Mouse (Mus musculus): ENCODE measurements around the gene Krtdap. TPM values are rescaled to one million over a fixed set of nuclear protein-coding genes. Genes with fewer than 3 reads are reported as not detected.
A peak's percentile ranks its signal among the peaks of the same experiment; 100 is the strongest.
"Not testable (repeated sequence)": the region's sequence is repeated elsewhere in the genome, so short reads cannot be mapped to it uniquely, and the experiment has no call there.

The Krtdap gene
- 4.1 and 4.8 TPM in 2 replicates for polyA plus RNA-seq (2015; fragmentation: Nextera tagmentation; extraction: Ambion mirVana)

- no peak within 1 kb of the TSS for H3K27ac ChIP-seq (ENCODE audit: low read depth, low read length)
- no peak within 1 kb of the TSS for H3K9ac ChIP-seq (ENCODE audit: low read depth, low read length)
- WGBS: 58% methylated on average over 15 of the region's 15 CpGs
- H3K4me3 ChIP-seq (ENCODE audit: low read depth, low read length): no peak within 1 kb of the TSS
- no peaks in the 10 kb centered on the region for H3K36me3 ChIP-seq (ENCODE audit: control insufficient read depth, insufficient read depth)
- H3K4me2 ChIP-seq (replicated peaks; ENCODE audit: low read depth): no peak within 1 kb of the TSS
- no peaks in the 10 kb centered on the region for H3K9me3 ChIP-seq (ENCODE audit: control insufficient read depth)
- no peak for TF ChIP-seq CTCF (IDR thresholded peaks at IDR 0.05; ENCODE audit: low read depth)
- no peak for ATAC-seq
- H3K4me1 ChIP-seq (replicated peaks; ENCODE audit: control insufficient read depth, insufficient read depth, low read length): 0 out of 2 replicates have a peak, but pooled peaks cover 5% of the 10 kb centered on the region
- H3K27me3 ChIP-seq (replicated peaks; ENCODE audit: control insufficient read depth, insufficient read depth, low read length): no peaks in the 10 kb centered on the region
Observed at GRCm38 (mm10) chr7:30787377-30788022, at the start of gene Krtdap. Gene Krtdap (plus strand): TSS chr7:30787896.

DNA sequence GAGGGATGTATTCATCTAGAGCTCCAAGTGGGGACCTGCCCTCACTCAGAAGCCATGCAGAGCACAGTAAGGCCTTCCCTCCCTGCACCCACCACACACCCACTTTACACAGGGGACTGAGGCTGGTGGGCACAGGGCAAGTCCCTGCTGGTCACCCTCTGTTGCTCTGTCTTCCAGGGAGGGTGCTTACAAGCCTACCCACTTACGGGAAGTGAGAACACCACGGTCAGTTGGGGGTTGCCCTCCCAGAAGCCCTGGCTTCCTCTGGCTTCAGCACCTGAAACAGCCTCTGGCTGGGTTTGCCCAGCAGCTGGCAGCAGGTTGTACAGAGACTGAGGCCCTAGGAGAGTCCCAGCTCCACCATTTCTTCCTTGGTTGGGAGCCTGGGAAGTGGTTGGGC is 45.1 kb upstream of the Krtdap start:
- H3K4me1 ChIP-seq (replicated peaks; ENCODE audit: control insufficient read depth, insufficient read depth, low read length); H3K4me3 ChIP-seq (ENCODE audit: low read depth, low read length); H3K9me3 ChIP-seq (ENCODE audit: control insufficient read depth); H3K4me2 ChIP-seq (replicated peaks; ENCODE audit: low read depth); H3K9ac ChIP-seq (ENCODE audit: low read depth, low read length); H3K27me3 ChIP-seq (replicated peaks; ENCODE audit: control insufficient read depth, insufficient read depth, low read length); H3K27ac ChIP-seq (ENCODE audit: low read depth, low read length); H3K36me3 ChIP-seq (ENCODE audit: control insufficient read depth, insufficient read depth); ATAC-seq: not testable (repeated sequence)
- WGBS: 83% methylated on average over 2 of the region's 2 CpGs

- not testable (repeated sequence) for H3K9ac ChIP-seq (ENCODE audit: low read depth, low read length); H3K4me3 ChIP-seq (ENCODE audit: low read depth, low read length); H3K4me2 ChIP-seq (replicated peaks; ENCODE audit: low read depth); H3K27ac ChIP-seq (ENCODE audit: low read depth, low read length); H3K9me3 ChIP-seq (ENCODE audit: control insufficient read depth); ATAC-seq; H3K27me3 ChIP-seq (replicated peaks; ENCODE audit: control insufficient read depth, insufficient read depth, low read length); H3K4me1 ChIP-seq (replicated peaks; ENCODE audit: control insufficient read depth, insufficient read depth, low read length); H3K36me3 ChIP-seq (ENCODE audit: control insufficient read depth, insufficient read depth)
- WGBS: no CpG with 5 or more reads among the region's 4 CpGs
Observed at GRCm38 (mm10) chr7:30743617-30744016, 44.1 kb upstream of the Krtdap start, which contains the start of gene Gapdhs. Gene Gapdhs (minus strand): TSS chr7:30743681.

DNA sequence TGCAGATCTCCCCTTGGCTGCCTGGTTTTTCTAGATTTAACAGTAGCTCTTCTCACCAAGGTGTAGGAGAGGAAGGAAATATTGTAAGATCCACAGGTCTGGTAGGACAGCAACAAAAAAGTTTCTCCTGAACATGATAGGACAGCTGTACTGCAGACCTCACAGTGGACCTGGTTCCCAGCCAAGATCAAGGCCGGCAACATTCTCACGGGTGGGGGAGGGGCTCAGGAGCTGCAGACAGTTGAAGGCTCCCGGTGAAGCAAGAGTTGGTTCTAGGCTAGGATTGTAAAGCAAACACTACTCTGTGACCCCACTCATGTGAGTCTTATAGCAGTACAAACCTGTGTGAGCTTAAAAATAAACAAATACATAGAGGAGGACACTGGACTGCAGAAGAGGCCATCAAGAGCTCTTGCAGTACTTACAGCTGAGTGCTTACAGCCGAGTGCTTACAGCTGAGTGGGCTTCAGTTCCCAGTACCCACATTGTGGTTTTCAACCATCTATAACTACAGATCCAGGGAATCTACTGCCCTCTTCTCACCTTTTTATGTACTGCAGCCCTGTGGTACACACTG is 43.6 kb upstream of the Krtdap start:
- no peak for ATAC-seq
- Histone ChIP-seq H3K27me3 (replicated peaks; ENCODE audit: control insufficient read depth, insufficient read depth, low read length) (no peaks in the 10 kb centered on the region), H3K9ac (ENCODE audit: low read depth, low read length) (no peak overlapping the region)

DNA sequence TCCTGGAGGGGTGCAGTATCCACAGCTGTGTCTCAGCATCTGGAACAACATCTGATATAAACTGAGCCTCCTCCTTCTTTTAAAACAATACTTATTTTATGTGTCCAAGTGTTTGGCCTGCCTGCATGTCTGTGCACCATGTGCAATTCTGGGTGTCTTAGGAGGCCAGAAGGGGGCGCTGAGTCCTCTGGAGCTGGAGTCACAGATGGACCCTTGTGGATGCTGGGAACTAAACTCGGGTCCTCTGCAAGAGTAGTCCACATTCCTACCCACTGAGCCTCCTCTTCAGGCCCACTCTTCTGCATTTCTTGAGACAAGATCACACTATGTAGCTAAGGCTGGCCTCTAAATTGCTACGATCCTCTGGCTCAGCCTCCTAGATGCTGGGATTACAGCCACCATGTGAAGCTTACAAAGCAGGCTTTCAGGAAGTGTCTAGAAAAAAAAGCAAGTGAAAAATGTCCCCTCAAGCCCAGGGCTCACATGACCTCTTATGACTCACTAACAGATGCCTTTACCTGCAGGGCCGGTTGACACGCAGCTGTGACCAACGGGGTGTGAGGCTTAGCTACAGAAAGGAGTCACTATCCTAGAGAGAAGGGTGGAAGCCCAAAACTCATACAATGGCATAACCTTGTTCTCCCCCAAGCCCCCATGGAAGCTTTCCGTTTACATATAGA is 40.0 kb upstream of the Krtdap start:
- H3K4me1 ChIP-seq (replicated peaks; ENCODE audit: control insufficient read depth, insufficient read depth, low read length): no peaks in the 10 kb centered on the region
- no peak overlapping the region for H3K9ac ChIP-seq (ENCODE audit: low read depth, low read length)
- H3K4me3 ChIP-seq (ENCODE audit: low read depth, low read length): no peak overlapping the region
- H3K36me3 ChIP-seq (ENCODE audit: control insufficient read depth, insufficient read depth): no peaks in the 10 kb centered on the region
- WGBS: 71% methylated on average over 7 of the region's 7 CpGs
- no peak for ATAC-seq
- H3K9me3 ChIP-seq (ENCODE audit: control insufficient read depth): no peaks in the 10 kb centered on the region
- no peaks in the 10 kb centered on the region for H3K27me3 ChIP-seq (replicated peaks; ENCODE audit: control insufficient read depth, insufficient read depth, low read length)
- H3K27ac ChIP-seq (ENCODE audit: low read depth, low read length): no peak overlapping the region
- peak; percentile 41 for TF ChIP-seq CTCF (IDR thresholded peaks at IDR 0.05; ENCODE audit: low read depth)
- H3K4me2 ChIP-seq (replicated peaks; ENCODE audit: low read depth): no peak overlapping the region

More for the DNA sequence above, 43.6 kb upstream of the Krtdap start:
- H3K27ac ChIP-seq (ENCODE audit: low read depth, low read length): no peak overlapping the region
- no peaks in the 10 kb centered on the region for H3K36me3 ChIP-seq (ENCODE audit: control insufficient read depth, insufficient read depth)
- TF ChIP-seq CTCF (IDR thresholded peaks at IDR 0.05; ENCODE audit: low read depth): peak; percentile 28
- no peaks in the 10 kb centered on the region for H3K4me1 ChIP-seq (replicated peaks; ENCODE audit: control insufficient read depth, insufficient read depth, low read length)
- H3K9me3 ChIP-seq (ENCODE audit: control insufficient read depth): no peaks in the 10 kb centered on the region
- 42% methylated on average over 4 of the region's 4 CpGs for WGBS
- no peak overlapping the region for H3K4me2 ChIP-seq (replicated peaks; ENCODE audit: low read depth)
- no peak overlapping the region for H3K4me3 ChIP-seq (ENCODE audit: low read depth, low read length)

- no peaks in the 10 kb centered on the region for H3K9me3 ChIP-seq (ENCODE audit: control insufficient read depth)
- no peak for TF ChIP-seq CTCF (IDR thresholded peaks at IDR 0.05; ENCODE audit: low read depth)
- no peaks in the 10 kb centered on the region for H3K36me3 ChIP-seq (ENCODE audit: control insufficient read depth, insufficient read depth)
- no peak for ATAC-seq
- no peak overlapping the region for H3K4me2 ChIP-seq (replicated peaks; ENCODE audit: low read depth)
- 68% methylated on average over 13 of the region's 13 CpGs for WGBS
- H3K4me3 ChIP-seq (ENCODE audit: low read depth, low read length): no peak overlapping the region
- H3K27me3 ChIP-seq (replicated peaks; ENCODE audit: control insufficient read depth, insufficient read depth, low read length): no peaks in the 10 kb centered on the region
- no peak overlapping the region for H3K9ac ChIP-seq (ENCODE audit: low read depth, low read length)
- no peaks in the 10 kb centered on the region for H3K4me1 ChIP-seq (replicated peaks; ENCODE audit: control insufficient read depth, insufficient read depth, low read length)
- H3K27ac ChIP-seq (ENCODE audit: low read depth, low read length): no peak overlapping the region
Observed at GRCm38 (mm10) chr7:30749824-30750606, 37.7 kb upstream of the Krtdap start.

All from intestine, postnatal 0 days (tissue).